In genomic region chr4:142181646-142182045, GRCm38 (mm10) we compare ENCODE assay signal across 21 mouse cellular contexts. TPM values are rescaled to one million over a fixed set of nuclear protein-coding genes. Genes with fewer than 3 reads are reported as not detected.
A peak's percentile ranks its signal among the peaks of the same experiment; 100 is the strongest.
DNase-seq lines count a peak whose midpoint lies in the region; ATAC-seq lines count a peak whose summit lies in the region.
"Had no signal": no experiment of that assay in that cellular context is flagged by ENCODE, and none has a peak within 500 bp of the region (broad histone marks: within the 10 kb centered on the region; RNA-seq: fewer than 3 reads in every experiment).

No protein-coding gene starts in this region.

- WGBS in heart, embryonic 10.5 days = 81% methylated on average over 4 of the region's 4 CpGs
- 82% methylated on average over 4 of the region's 4 CpGs for WGBS in kidney, embryonic 16.5 days
- 89% methylated on average over 4 of the region's 4 CpGs for WGBS in kidney, embryonic 14.5 days
- 72% methylated on average over 4 of the region's 4 CpGs for WGBS in lung, embryonic 16.5 days

- peak overlapping the region; percentile 62 for H3K27ac ChIP-seq in heart, embryonic 10.5 days
- 0 out of 2 replicates have a peak overlapping the region, but pooled peaks have one; percentile 30 for H3K27ac ChIP-seq in kidney, embryonic 16.5 days (ENCODE audit: low read length)
- no peak overlapping the region for H3K27ac ChIP-seq in kidney, embryonic 14.5 days (ENCODE audit: low read depth, low read length)
- H3K27ac ChIP-seq in lung, embryonic 16.5 days (ENCODE audit: low read length) = peak overlapping the region; percentile 95

- DNase-seq in heart, embryonic 10.5 days (ENCODE audit: low spot score) = no peak
- DNase-seq in heart, postnatal 36 days = no peak
- DNase-seq in lung, postnatal 25 days (ENCODE audit: low spot score) = no peak
- DNase-seq: adrenal gland, adult 8-10 months; cerebellum, adult 11 months; cerebellum, adult 8-10 months; embryo, embryonic 11 days; gastrocnemius, postnatal 10 days; heart, adult 18-20 months; heart, postnatal 4 days had no signal

- ATAC-seq in kidney, embryonic 16.5 days (ENCODE audit: low FRiP score, low TSS enrichment) = no peak
- ATAC-seq in kidney, embryonic 14.5 days (ENCODE audit: low FRiP score, low TSS enrichment) = no peak
- ATAC-seq in lung, embryonic 16.5 days (ENCODE audit: low read depth) = no peak
- no peak for ATAC-seq in activated CD4-positive, CD25-positive, alpha-beta regulatory T cell, adult 4 months
- ATAC-seq: forebrain, embryonic 16.5 days; Patski had no signal

- H3K36me3 ChIP-seq in heart, embryonic 10.5 days = peaks cover 11% of the 10 kb centered on the region; the same call in 1 of the 2 replicates
- peaks cover 4% of the 10 kb centered on the region for H3K36me3 ChIP-seq in kidney, embryonic 16.5 days (ENCODE audit: insufficient read depth, low read length)
- no peaks in the 10 kb centered on the region for H3K36me3 ChIP-seq in kidney, embryonic 14.5 days (ENCODE audit: control insufficient read depth, insufficient read depth, low read length)
- no peaks in the 10 kb centered on the region for H3K36me3 ChIP-seq in lung, embryonic 16.5 days (ENCODE audit: control insufficient read depth, insufficient read depth, low read length)
- H3K36me3 ChIP-seq: embryonic facial prominence, embryonic 15.5 days had no signal

- H3K4me1 ChIP-seq in heart, embryonic 10.5 days = peaks cover 62% of the 10 kb centered on the region
- H3K4me1 ChIP-seq in kidney, embryonic 16.5 days (ENCODE audit: insufficient read depth, low read length) = peaks cover 40% of the 10 kb centered on the region
- H3K4me1 ChIP-seq in kidney, embryonic 14.5 days (ENCODE audit: control insufficient read depth, insufficient read depth, low read length) = peaks cover 33% of the 10 kb centered on the region
- H3K4me1 ChIP-seq in lung, embryonic 16.5 days (replicated peaks; ENCODE audit: control insufficient read depth, insufficient read depth, low read length) = peaks cover 52% of the 10 kb centered on the region

- H3K9ac ChIP-seq in kidney, embryonic 16.5 days (replicated peaks; ENCODE audit: low read length) = no peak overlapping the region
- H3K9ac ChIP-seq in kidney, embryonic 14.5 days (ENCODE audit: low read depth, low read length) = no peak overlapping the region
- H3K9ac ChIP-seq in lung, embryonic 16.5 days (ENCODE audit: low read length) = 0 out of 2 replicates have a peak overlapping the region, but pooled peaks have one; percentile 1
- H3K9ac ChIP-seq: embryonic facial prominence, embryonic 15.5 days; hindbrain, embryonic 13.5 days had no signal

- H3K27me3 ChIP-seq in heart, embryonic 10.5 days (ENCODE audit: insufficient read depth, poor library complexity, severe bottlenecking) = no peaks in the 10 kb centered on the region
- no peaks in the 10 kb centered on the region for H3K27me3 ChIP-seq in kidney, embryonic 16.5 days (ENCODE audit: insufficient read depth, low read length)
- H3K27me3 ChIP-seq in kidney, embryonic 14.5 days (ENCODE audit: control insufficient read depth, insufficient read depth, low read length) = no peaks in the 10 kb centered on the region
- H3K27me3 ChIP-seq in lung, embryonic 16.5 days (ENCODE audit: control insufficient read depth, insufficient read depth, low read depth, low read length) = no peaks in the 10 kb centered on the region
- H3K27me3 ChIP-seq: CH12.LX; embryonic facial prominence, embryonic 15.5 days; heart, embryonic 12.5 days; hindbrain, embryonic 13.5 days; Patski had no signal

- intact Hi-C loops in heart, postnatal 36 days (cut with DNase I) = loop anchor here (2.0 kb wide), 1 partner anchor 57 kb away; the partner anchor contains the start of gene Kazn

- no peak overlapping the region for H3K4me3 ChIP-seq in heart, embryonic 10.5 days
- no peak overlapping the region for H3K4me3 ChIP-seq in kidney, embryonic 16.5 days (ENCODE audit: low read length)
- no peak overlapping the region for H3K4me3 ChIP-seq in kidney, embryonic 14.5 days (ENCODE audit: low read length)
- no peak overlapping the region for H3K4me3 ChIP-seq in lung, embryonic 16.5 days (ENCODE audit: low read length)
- H3K4me3 ChIP-seq: embryonic facial prominence, embryonic 15.5 days; erythroblast, embryonic 14.5 days; heart, embryonic 12.5 days; hindbrain, embryonic 13.5 days had no signal

- no peak overlapping the region for H3K4me2 ChIP-seq in kidney, embryonic 16.5 days (replicated peaks; ENCODE audit: low read depth, low read length)
- H3K4me2 ChIP-seq in kidney, embryonic 14.5 days (replicated peaks; ENCODE audit: low read depth, low read length) = no peak overlapping the region
- H3K4me2 ChIP-seq in lung, embryonic 16.5 days (ENCODE audit: low read depth, low read length) = no peak overlapping the region
- H3K4me2 ChIP-seq: embryonic facial prominence, embryonic 15.5 days; heart, embryonic 12.5 days; hindbrain, embryonic 13.5 days had no signal

- no peaks in the 10 kb centered on the region for H3K9me3 ChIP-seq in heart, embryonic 10.5 days
- peaks cover 4% of the 10 kb centered on the region; the same call in 1 of the 2 replicates for H3K9me3 ChIP-seq in kidney, embryonic 16.5 days (ENCODE audit: low read length)
- no peaks in the 10 kb centered on the region; the same call in 1 of the 2 replicates for H3K9me3 ChIP-seq in kidney, embryonic 14.5 days (ENCODE audit: control insufficient read depth, low read length)
- peaks cover 3% of the 10 kb centered on the region; the same call in 1 of the 2 replicates for H3K9me3 ChIP-seq in lung, embryonic 16.5 days (ENCODE audit: control insufficient read depth, low read length)
- H3K9me3 ChIP-seq: embryonic facial prominence, embryonic 15.5 days had no signal

RNA-seq across cellular contexts. Expression of gene Kazn, which starts 57.6 kb away (rescaled TPM):
- 11.2 and 12.2 TPM in 2 replicates for polyA plus RNA-seq in heart, embryonic 10.5 days (2016; fragmentation: Nextera tagmentation; extraction: Ambion mirVana)
- 1 to 10 TPM; 3.4 to 3.6 TPM for total RNA-seq in heart, postnatal 36 days (2021)
- polyA plus RNA-seq in kidney, embryonic 16.5 days (2015; fragmentation: Nextera tagmentation; extraction: Ambion mirVana) = 15.5 and 16.2 TPM in 2 replicates
- 11.3 and 12.9 TPM in 2 replicates for polyA plus RNA-seq in kidney, embryonic 14.5 days (2014; fragmentation: Nextera tagmentation; extraction: Ambion mirVana)
- polyA plus RNA-seq in lung, embryonic 16.5 days (2015; fragmentation: Nextera tagmentation; extraction: Ambion mirVana) = 11.4 and 11.6 TPM in 2 replicates
- polyA plus RNA-seq in activated CD4-positive, CD25-positive, alpha-beta regulatory T cell, adult 4 months (2017; shearing (Covaris generic)) = not detected

Comparison
In these comparisons a context has a peak if more than half of its experiments do, and no peak if none do; other contexts are left out.
1. RNA of gene Kazn, which starts 57.6 kb away (polyA plus RNA-seq): 15.5 to 16.2 TPM in kidney, embryonic 16.5 days, 11.3 to 12.9 TPM in kidney, embryonic 14.5 days, 11.2 to 12.2 TPM in heart, embryonic 10.5 days and 11.4 to 11.6 TPM in lung, embryonic 16.5 days; not detected in activated CD4-positive, CD25-positive, alpha-beta regulatory T cell, adult 4 months; every median in the first group is over 10 times any median in the second.